Mouse (Mus musculus) testis, postnatal 10 days (tissue): ENCODE results near the gene Tmc7.

Experiments used
- DNase-seq: peaks from one replicate; pipeline ENCODE4 v3.0.0; 2021; ENCODE audit warnings: low spot score

Gene Tmc7

DNA sequence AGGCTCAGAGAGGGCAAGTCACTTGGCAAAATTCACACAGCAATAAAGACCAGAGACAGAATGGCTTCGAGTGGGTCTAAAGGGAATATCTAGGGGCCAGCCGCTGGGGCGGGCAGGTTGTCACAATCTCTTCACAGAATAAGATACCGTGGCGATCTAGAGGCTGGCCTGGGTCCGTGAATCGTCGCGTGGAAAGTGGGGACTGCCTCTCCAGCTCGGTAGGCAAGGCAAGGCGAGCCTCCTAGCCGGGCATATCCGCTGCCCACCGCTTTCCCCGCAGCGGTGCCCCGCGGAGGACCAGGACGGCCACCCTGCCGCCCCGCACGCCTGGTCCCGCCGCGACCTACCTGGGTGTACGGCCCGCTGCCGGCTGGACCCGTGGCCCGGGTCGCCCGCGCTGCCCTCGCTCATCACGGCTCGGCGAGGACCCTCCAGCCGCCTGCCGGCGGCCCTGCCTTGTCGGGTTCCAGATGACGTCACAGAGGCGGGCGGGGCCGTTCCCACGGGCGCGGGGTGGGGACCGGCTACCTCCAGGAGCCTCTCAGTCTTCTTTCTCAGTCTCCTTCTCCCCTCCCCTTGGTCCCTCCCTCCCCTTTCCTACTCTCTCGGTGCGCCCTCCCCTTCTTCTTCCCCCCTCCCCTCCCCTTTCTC is at the start of gene Tmc7:
Gene Tmc7 (minus strand): TSS at position 480 of the 651 bp plus-strand sequence.
- DNase-seq: peak; percentile 90

GRCm38 (mm10) chr7:118633951-118634350 is 49.4 kb upstream of the Tmc7 start:
- DNase-seq: no peak

DNA sequence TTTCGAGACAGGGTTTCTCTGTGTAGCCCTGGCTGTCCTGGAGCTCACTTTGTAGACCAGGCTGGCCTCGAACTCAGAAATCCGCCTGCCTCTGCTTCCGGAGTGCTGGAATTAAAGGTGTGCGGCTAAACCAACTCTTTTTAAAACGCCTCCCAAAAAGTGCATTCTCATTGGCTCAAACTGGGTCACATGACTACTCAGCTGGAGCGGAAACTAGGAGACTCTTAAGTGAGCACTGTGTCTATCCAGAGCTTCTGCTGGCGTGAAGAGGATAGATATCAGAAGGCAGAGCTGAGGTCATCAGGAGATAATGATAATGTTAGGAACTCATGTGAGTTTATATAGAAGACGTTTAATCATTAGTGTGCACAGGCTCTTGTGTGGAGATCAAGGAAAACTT is 48.6 kb upstream of the Tmc7 start:
- no peak for DNase-seq

DNA sequence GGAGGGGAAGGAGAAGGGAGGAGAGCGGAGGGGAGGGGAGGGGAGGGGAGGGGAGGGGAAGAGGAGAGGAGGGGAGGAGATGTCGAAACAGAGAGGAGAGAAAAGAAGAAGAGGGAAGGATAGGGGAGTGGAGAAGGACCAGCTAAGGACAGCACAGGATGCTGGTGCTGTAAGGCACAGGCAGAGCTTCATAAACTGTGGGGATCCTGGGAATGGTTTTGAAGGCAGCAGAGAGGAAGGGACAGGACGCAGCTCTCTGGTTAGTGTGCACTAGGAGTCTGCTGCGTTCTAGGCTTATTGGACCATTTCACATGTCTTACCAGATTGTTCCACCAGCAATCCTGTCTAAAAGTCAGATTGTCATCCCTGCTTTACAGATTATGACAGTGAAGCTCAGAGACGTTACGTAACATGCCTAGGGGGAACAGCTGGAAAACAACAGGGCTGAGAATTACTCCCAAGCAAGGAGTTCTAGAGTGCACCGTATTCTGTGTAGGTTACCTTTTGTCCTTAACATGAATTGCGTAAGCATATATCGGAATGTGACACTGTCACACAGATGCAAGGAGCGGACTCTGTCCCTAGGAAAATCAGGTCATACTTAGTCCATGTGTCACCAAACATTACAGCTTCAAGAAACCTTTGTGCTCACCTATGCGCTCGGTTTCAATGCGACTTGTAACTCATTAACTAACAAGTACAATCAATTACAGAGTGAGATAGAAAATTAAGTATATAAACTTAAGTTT is 43.2 kb upstream of the Tmc7 start:
- DNase-seq: no peak

GRCm38 (mm10) chr7:118621094-118621493 is 36.6 kb upstream of the Tmc7 start:
- DNase-seq: no peak

- no peak for DNase-seq
These were observed 35.8 kb upstream of the Tmc7 start for GRCm38 (mm10) chr7:118620243-118620906.

DNA sequence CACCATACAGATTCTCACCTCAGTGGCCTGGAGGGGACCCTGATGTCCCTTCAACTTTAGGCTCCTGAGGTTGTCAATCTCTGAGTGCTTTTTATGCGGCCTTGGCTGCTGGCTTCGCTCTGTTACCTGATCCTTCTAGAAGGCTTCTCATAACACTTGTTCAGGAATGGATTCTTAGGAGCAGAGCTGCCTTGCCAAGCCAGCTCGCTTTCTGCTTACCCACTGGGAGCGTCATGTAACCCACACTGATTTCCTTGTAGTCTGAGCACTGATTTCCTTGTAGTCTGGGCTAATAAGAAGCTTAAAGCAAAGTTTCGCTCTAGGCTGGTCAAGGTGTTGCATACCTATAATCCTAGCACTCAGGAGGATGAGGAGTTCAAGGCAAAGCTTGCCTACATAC is 33.6 kb upstream of the Tmc7 start:
- no peak for DNase-seq

DNA sequence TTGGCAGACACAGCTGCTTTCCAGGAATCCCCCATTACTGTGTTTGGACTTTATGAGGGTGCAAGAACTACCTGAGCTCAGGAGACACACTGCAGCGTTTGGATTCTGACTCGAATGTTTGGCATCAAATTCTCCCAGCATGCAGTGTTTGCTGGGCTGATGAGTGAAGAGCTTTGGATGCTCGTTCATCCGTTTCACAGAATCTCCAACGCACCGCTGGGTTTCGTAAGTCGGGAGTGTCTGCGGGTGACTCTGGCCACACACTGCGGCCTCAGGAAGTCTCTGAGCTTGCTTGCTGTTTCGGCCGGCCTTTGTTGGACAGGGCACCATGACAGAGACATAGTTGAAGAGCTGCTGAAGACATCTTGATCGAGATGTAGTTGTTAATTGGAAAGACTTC is 29.5 kb upstream of the Tmc7 start:
- DNase-seq: no peak

DNA sequence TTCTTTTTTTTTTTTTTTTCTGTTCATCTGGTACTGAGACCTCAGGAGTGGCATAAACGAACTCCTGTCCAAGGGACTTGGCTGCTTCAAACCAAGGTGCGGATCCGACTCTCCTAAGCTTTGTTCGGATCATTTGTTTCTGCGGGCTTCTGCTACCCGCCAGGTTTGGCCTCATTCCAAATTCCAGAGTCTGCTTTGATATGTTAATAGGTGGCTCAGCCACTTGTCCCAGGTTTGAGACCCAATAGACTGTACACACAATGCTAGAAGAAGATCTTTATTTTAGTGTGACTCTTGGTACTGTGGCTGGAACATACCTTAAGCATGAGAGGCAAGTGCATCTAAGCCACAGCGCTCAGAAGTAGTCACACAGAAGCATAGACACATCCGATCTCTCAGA is 27.4 kb upstream of the Tmc7 start:
- no peak for DNase-seq

- DNase-seq: no peak
These were observed 26.7 kb upstream of the Tmc7 start for GRCm38 (mm10) chr7:118611185-118611749.

DNA sequence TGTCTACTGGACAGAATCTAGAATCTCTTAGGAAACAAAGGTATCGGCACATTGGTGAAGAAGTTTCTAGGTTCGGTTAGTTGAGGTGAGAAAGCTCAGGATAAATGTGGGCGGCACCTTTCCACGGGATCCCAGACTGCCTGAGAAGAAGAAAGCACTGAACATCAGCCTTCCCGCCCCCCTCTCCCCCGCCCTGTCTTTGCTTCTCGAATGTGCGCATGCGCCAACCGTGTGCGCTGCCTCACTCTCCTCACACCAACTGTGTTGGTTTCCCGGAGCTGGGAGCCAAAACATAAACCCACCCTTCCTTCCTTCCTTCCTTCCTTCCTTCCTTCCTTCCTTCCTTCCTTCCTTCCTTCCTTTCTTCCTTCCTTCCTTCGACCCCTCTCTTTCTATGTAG is 26.2 kb upstream of the Tmc7 start:
- no peak for DNase-seq

DNA sequence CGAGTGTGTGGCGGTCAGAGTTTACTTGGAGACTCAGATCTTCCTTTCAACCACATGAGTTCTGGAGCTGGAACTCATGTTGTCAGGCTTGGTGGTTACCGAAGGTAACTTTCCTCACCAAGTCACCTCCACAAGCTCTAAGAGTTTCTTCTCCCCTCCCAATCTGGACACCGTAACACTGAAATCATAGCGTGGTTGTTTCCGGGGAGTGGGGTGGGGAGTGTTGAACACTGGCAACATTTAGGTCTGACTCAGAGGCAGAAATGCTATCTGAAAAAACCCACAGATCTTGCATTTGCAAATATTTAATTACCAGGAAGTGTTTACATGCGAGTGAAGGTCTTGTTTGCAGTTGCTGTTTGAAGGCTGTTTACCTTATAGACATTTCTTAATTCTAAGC is 25.3 kb upstream of the Tmc7 start:
- no peak for DNase-seq

- no peak for DNase-seq
These were observed 20.3 kb upstream of the Tmc7 start for GRCm38 (mm10) chr7:118604842-118605241.

- no peak for DNase-seq
These were observed 15.6 kb upstream of the Tmc7 start for GRCm38 (mm10) chr7:118599954-118600631.

DNA sequence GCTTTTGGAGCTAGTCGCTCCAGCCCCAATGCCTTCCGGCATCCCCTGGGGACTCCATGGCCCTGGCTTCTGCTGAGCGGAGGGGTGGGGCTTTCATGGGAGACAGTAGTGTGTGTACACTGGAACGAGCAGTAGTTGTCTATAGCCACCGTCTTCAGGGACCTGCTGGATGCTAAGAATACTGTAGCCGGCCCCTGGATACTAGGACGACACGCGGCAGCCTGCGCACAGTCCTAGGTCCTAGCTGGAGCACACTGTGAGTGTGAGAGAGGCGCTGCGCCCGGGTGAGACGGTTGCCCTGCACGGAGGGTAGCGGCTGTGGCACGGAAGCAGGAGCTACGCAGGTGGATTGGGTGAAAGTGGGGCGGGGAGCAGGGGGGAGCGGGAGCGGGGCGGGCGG is 12.7 kb upstream of the Tmc7 start, which contains the start of gene Tmc5:
Gene Tmc5 (plus strand): TSS at position 97 of the 400 bp plus-strand sequence.
- no peak for DNase-seq

DNA sequence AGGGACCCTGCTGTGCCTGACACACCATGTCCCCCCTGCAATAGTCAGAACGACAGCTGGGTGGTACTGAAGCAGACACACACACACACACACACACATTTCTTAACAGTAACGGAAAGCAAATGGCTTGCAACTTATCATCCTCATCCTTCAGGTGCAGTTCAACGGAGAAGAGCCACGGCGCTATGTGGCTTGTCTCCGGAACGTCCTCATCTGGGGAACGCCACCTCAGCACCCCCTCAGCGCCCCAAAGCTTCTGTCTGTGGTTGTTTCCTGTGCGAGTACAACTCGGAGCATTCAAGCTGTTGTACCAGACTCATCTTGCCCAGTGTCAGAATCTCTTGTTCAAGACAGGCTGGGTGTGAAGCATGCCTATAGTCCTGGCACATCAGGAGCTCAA is 11.7 kb upstream of the Tmc7 start:
- no peak for DNase-seq

- DNase-seq: peak; percentile 98
These were observed 10.7 kb upstream of the Tmc7 start for GRCm38 (mm10) chr7:118595228-118595627.

DNA sequence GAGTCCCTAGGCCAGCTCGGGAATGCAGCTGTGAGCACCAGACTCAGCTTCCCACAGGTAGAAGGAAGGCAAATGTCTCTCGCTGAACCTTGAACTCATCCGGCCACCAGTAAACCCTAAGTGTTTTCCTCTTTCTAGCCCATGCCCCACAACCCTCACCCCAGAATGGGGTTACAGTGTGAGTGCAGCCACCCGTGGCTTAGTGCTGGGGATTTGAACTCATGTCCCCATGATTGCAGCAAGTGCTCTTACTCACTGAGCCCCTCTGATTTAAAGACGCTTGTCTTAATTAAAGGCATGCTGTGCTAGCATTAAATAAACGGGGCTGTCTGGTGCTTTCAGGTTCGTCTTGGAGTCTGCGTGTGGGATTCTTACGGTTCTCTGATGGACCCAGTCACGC is 10.1 kb upstream of the Tmc7 start:
- no peak for DNase-seq

DNA sequence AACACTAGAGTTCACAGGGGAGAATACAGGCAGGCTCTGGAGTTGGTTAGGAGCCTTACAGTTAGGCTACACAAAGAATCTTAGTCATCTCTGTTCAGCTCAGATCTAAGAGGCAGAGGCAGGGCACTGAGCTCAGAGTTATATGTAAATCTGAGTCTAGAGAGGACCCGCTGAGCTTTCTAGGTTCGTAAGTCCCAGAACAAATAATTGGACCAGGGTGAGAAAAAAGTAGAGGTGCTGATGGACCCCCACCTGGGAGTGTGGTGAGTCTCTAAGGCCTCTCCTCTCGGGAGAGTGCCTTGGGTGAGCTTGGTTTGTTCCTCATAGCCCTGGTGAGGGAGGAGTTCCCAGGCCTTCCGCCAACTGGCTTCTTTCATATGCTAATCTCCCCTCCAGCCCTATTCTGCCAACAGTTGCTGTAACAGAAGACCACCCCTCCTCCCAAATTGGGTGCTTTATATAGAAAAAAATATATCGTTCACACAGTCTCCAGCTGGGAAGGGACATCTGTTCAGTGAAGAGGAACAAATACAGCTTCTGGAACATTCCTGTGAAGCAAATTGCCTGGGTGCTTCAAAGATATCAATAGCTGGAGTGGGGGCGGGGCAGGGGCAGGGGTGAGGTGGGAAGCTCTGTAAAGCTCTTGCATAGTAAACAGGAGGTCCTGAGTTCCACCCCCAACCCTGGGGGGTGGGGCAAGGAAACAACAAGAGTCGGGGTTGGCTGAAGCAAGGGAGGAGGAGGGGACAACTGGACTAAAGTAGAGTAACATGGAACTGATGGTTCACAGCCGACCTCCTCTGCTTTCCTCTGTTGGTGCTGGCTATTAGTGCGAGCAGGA is 9.3 kb upstream of the Tmc7 start:
- peak; percentile 65 for DNase-seq

DNA sequence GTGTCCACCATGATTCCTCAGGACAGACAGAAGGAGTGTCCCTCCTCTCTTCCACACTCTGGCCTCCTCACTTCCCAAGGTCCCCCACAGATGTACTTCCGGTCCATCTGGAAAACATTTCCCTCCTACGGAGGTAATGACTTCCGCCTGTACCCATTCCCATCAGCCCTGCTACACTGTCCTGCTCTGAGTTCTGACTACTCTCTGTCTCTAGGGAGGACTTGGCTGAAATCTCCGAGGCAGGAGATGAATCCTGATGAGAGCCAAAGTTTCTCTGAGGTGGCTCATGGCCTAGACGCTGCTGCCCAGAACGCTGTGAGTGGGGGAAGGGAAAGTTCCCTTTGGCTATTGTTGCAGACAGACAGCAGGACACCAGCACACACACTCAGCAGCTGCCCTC is 7.6 kb upstream of the Tmc7 start:
- no peak for DNase-seq

GRCm38 (mm10) chr7:118590726-118591305 is 6.3 kb upstream of the Tmc7 start:
- DNase-seq: no peak
